Mouse (Mus musculus): Measurements from ENCODE around the gene Atg16l2. TPM values are rescaled to one million over a fixed set of nuclear protein-coding genes. Genes with fewer than 3 reads are reported as not detected.

Atg16l2 gene
- polyA plus RNA-seq, 1 experiment from 2014 or later, result 18.8 TPM

DNA sequence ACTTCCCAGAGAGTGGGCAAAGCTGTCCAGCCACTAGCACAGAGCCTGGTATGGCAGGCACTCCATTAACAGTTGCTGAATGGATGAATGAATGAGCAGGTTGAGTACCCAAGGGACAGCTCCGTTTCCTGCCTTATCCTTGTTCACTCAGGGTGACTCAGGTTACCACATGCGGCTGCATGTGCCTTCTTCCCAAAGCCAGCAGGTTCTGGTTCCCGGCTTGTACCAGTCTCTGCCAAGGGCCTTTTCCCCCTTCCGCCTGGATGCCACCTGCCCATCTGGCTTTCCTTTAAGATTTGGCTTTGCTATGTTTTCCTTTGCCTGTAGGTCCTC, 28.8 kb upstream of the Atg16l2 start:
- peaks cover 14% of the 10 kb centered on the region for H3K4me1 ChIP-seq
- H3K27me3 ChIP-seq, result no peaks in the 10 kb centered on the region
- H3K9ac ChIP-seq, result no peak overlapping the region
- H3K9me3 ChIP-seq, result no peaks in the 10 kb centered on the region
- 78% methylated on average over 4 of the region's 4 CpGs for WGBS
- no peak overlapping the region for H3K4me2 ChIP-seq
- ATAC-seq (ENCODE audit: low FRiP score), result no peak
- H3K4me3 ChIP-seq (replicated peaks), result no peak overlapping the region
- no peak overlapping the region for H3K27ac ChIP-seq
- H3K36me3 ChIP-seq (replicated peaks), result no peaks in the 10 kb centered on the region

DNA sequence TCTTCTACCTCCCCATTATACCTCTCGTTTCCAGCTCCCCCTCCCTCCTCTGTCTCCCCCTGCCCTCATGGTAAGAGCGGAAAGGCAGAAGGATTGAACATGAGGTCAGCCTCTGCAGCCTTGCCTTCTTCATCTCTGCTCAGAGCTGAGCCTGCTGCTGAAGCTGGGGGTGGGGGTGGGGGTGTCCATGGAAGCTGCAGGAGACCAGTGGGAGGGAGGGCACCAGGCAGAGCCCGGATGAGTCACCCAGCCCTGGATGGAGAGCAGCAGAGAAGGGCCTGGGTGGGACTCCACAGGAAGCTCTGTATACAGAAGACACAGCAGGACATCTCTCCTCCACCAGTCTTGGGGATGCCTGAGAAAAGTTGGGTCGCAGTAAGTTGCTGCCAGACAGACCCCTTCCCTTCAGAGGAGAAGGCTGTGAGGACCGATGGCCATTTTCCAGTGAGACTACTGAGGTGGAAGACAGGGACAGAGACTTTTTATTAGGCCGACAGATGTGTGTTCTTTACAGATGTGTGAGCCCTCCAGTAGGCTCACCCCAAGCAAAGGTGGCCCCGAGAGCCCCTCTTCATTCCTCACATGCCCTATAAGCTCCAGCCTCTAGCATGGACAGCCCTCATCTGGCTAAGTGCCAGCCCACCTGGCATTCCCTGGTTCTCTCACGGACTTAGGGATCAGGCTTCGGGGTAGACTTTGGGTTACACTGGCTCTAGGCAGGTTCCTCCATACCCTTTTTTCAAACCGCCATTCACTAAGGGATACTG, 28.2 kb upstream of the Atg16l2 start:
- H3K27me3 ChIP-seq, result no peaks in the 10 kb centered on the region
- H3K4me2 ChIP-seq, result no peak overlapping the region
- H3K4me3 ChIP-seq (replicated peaks), result no peak overlapping the region
- no peaks in the 10 kb centered on the region for H3K36me3 ChIP-seq (replicated peaks)
- 76% methylated on average over 10 of the region's 10 CpGs for WGBS
- ATAC-seq (ENCODE audit: low FRiP score), result no peak
- no peaks in the 10 kb centered on the region for H3K9me3 ChIP-seq
- no peak overlapping the region for H3K9ac ChIP-seq
- peaks cover 14% of the 10 kb centered on the region for H3K4me1 ChIP-seq
- no peak overlapping the region for H3K27ac ChIP-seq

GRCm38 (mm10) chr7:101329606-101330005, 27.6 kb upstream of the Atg16l2 start:
- H3K27ac ChIP-seq, result no peak overlapping the region
- 75% methylated on average over 4 of the region's 4 CpGs for WGBS

DNA sequence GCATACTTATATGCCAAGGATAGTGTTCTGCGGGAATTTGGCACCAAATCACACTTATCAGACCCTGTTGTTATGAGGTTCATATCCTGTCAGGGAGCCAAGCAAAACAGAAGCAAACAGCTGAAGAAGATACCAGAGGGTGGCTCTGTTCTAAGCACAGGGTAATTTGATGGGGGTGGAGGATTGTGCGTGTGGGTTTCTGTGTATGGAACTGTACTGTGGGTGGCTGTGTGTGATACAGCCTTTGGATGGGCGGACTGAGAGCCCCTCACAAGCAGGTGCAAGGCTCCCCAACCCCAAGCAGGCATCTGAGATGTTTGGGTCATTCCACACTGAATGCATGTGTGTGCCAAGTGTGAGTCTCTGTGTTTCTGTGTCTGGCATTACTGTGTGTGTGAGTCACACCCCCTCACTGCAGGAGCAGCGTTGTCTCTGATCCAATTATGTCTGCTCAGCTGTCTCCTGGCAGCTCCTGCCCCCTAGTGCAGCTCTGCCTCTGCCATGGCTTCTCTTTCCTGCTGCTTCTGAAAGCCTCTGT, 26.6 kb upstream of the Atg16l2 start:
- Histone ChIP-seq H3K9me3 (no peaks in the 10 kb centered on the region), H3K27me3 (0 out of 2 replicates have a peak, but pooled peaks cover 6% of the 10 kb centered on the region), H3K4me3 (replicated peaks) (no peak overlapping the region), H3K4me1 (peaks cover 14% of the 10 kb centered on the region), H3K36me3 (replicated peaks) (no peaks in the 10 kb centered on the region), H3K4me2 (no peak overlapping the region), H3K9ac (no peak overlapping the region), H3K27ac (peak overlapping the region; percentile 46)
- ATAC-seq (ENCODE audit: low FRiP score), result 0 out of 2 replicates have a peak, but pooled peaks have one; percentile 67
- 63% methylated on average over 4 of the region's 4 CpGs for WGBS

More at GRCm38 (mm10) chr7:101329606-101330005, 27.6 kb upstream of the Atg16l2 start:
- H3K9me3 ChIP-seq, result no peaks in the 10 kb centered on the region
- H3K36me3 ChIP-seq (replicated peaks), result no peaks in the 10 kb centered on the region
- no peaks in the 10 kb centered on the region for H3K27me3 ChIP-seq
- peaks cover 14% of the 10 kb centered on the region for H3K4me1 ChIP-seq
- no peak overlapping the region for H3K4me2 ChIP-seq
- no peak overlapping the region for H3K4me3 ChIP-seq (replicated peaks)
- no peak for ATAC-seq (ENCODE audit: low FRiP score)
- no peak overlapping the region for H3K9ac ChIP-seq

DNA sequence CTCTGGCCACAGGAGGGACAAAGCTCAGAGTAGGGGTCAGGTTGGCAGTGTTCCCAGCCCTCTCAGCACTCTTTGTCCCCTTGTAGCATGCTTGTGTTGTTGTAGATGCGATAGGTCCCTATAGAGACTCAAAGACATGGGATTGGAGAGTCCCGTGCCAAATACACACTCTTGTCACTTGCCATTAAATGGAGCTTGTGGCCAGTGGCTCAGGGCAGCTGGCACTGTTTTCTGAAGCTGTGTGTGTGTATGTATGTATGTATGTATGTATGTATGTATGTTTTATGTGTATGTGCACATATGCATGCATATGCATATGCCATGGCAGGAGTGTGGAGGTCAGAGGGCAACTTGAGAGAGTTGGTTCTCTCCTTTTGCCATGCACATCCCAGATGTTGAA, 25.7 kb upstream of the Atg16l2 start:
- 97% methylated on average over 2 of the region's 2 CpGs for WGBS
- no peak for ATAC-seq (ENCODE audit: low FRiP score)

GRCm38 (mm10) chr7:101327263-101327662, 25.2 kb upstream of the Atg16l2 start:
- Histone ChIP-seq H3K4me2 (no peak overlapping the region), H3K27ac (no peak overlapping the region), H3K9me3 (no peaks in the 10 kb centered on the region), H3K4me1 (peaks cover 18% of the 10 kb centered on the region), H3K27me3 (peaks cover 16% of the 10 kb centered on the region), H3K36me3 (replicated peaks) (no peaks in the 10 kb centered on the region), H3K9ac (no peak overlapping the region), H3K4me3 (replicated peaks) (no peak overlapping the region)
- WGBS, result 57% methylated on average over 5 of the region's 5 CpGs
- no peak for ATAC-seq (ENCODE audit: low FRiP score)

More for the DNA sequence above, 25.7 kb upstream of the Atg16l2 start:
- peaks cover 17% of the 10 kb centered on the region for H3K4me1 ChIP-seq
- H3K4me2 ChIP-seq, result no peak overlapping the region
- no peaks in the 10 kb centered on the region for H3K9me3 ChIP-seq
- no peak overlapping the region for H3K27ac ChIP-seq
- no peak overlapping the region for H3K9ac ChIP-seq
- H3K4me3 ChIP-seq (replicated peaks), result no peak overlapping the region
- H3K27me3 ChIP-seq, result peaks cover 12% of the 10 kb centered on the region
- no peaks in the 10 kb centered on the region for H3K36me3 ChIP-seq (replicated peaks)

- Histone ChIP-seq H3K9ac (no peak overlapping the region), H3K27me3 (peaks cover 27% of the 10 kb centered on the region), H3K9me3 (no peaks in the 10 kb centered on the region), H3K36me3 (replicated peaks) (no peaks in the 10 kb centered on the region), H3K27ac (no peak overlapping the region), H3K4me3 (replicated peaks) (no peak overlapping the region), H3K4me1 (peaks cover 27% of the 10 kb centered on the region), H3K4me2 (no peak overlapping the region)
- WGBS, result 82% methylated on average over 5 of the region's 5 CpGs
- ATAC-seq (ENCODE audit: low FRiP score), result no peak
Measured at GRCm38 (mm10) chr7:101326006-101326405, 24.0 kb upstream of the Atg16l2 start.

GRCm38 (mm10) chr7:101324142-101324962, 22.3 kb upstream of the Atg16l2 start:
- Histone ChIP-seq H3K27ac (no peak overlapping the region), H3K27me3 (peaks cover 40% of the 10 kb centered on the region), H3K9me3 (no peaks in the 10 kb centered on the region), H3K4me3 (replicated peaks) (no peak overlapping the region), H3K4me1 (peaks cover 30% of the 10 kb centered on the region), H3K4me2 (no peak overlapping the region), H3K9ac (no peak overlapping the region), H3K36me3 (replicated peaks) (no peaks in the 10 kb centered on the region)
- WGBS, result 75% methylated on average over 6 of the region's 6 CpGs
- ATAC-seq (ENCODE audit: low FRiP score), result no peak

- no peak overlapping the region for H3K9ac ChIP-seq
- H3K9me3 ChIP-seq, result no peaks in the 10 kb centered on the region
- no peak overlapping the region for H3K4me2 ChIP-seq
- WGBS, result 68% methylated on average over 4 of the region's 4 CpGs
- no peaks in the 10 kb centered on the region for H3K36me3 ChIP-seq (replicated peaks)
- no peak overlapping the region for H3K4me3 ChIP-seq (replicated peaks)
- ATAC-seq (ENCODE audit: low FRiP score), result no peak
- H3K4me1 ChIP-seq, result peaks cover 22% of the 10 kb centered on the region
- H3K27me3 ChIP-seq, result peaks cover 50% of the 10 kb centered on the region
- H3K27ac ChIP-seq, result no peak overlapping the region
Measured at GRCm38 (mm10) chr7:101323141-101323594, 21.1 kb upstream of the Atg16l2 start.

GRCm38 (mm10) chr7:101321218-101321827, 19.3 kb upstream of the Atg16l2 start:
- Histone ChIP-seq H3K27ac (no peak overlapping the region), H3K9me3 (no peaks in the 10 kb centered on the region), H3K4me3 (replicated peaks) (peak overlapping the region; percentile 86), H3K27me3 (peaks cover 50% of the 10 kb centered on the region), H3K4me1 (peaks cover 22% of the 10 kb centered on the region), H3K36me3 (replicated peaks) (no peaks in the 10 kb centered on the region), H3K4me2 (peak overlapping the region; percentile 99), H3K9ac (peak overlapping the region; percentile 77)
- peak; percentile 84 for ATAC-seq (ENCODE audit: low FRiP score)
- WGBS, result under 1% methylated on average over 57 of the region's 61 CpGs

- peak; percentile 83 for ATAC-seq (ENCODE audit: low FRiP score)
- 5% methylated on average over 28 of the region's 37 CpGs for WGBS
- peaks cover 22% of the 10 kb centered on the region for H3K4me1 ChIP-seq
- no peaks in the 10 kb centered on the region for H3K9me3 ChIP-seq
- H3K27ac ChIP-seq, result no peak overlapping the region
- peak overlapping the region; percentile 99 for H3K4me2 ChIP-seq
- peak overlapping the region; percentile 77 for H3K9ac ChIP-seq
- peak overlapping the region; percentile 86 for H3K4me3 ChIP-seq (replicated peaks)
- H3K36me3 ChIP-seq (replicated peaks), result no peaks in the 10 kb centered on the region
- peaks cover 50% of the 10 kb centered on the region for H3K27me3 ChIP-seq
Measured at GRCm38 (mm10) chr7:101320399-101321217, 18.6 kb upstream of the Atg16l2 start.

Data from forebrain, embryonic 12.5 days (tissue).